24 mouse cellular contexts compared by ENCODE assay signal in genomic region chr11:55187777-55188176, GRCm38 (mm10). TPM values are rescaled to one million over a fixed set of nuclear protein-coding genes. Genes with fewer than 3 reads are reported as not detected.
DNase-seq lines count a peak whose midpoint lies in the region; ATAC-seq and TF ChIP-seq lines count a peak whose summit lies in the region.
"Had no signal": no experiment of that assay in that cellular context is flagged by ENCODE, and none has a peak within 500 bp of the region (broad histone marks: within the 10 kb centered on the region; RNA-seq: fewer than 3 reads in every experiment).

No protein-coding gene starts in this region.

- DNase-seq in heart, embryonic 10.5 days (ENCODE audit: low spot score) = no peak
- DNase-seq in heart, postnatal 10 days = no peak
- no peak for DNase-seq in heart, adult 9 months (ENCODE audit: low spot score in 2 of 2)
- DNase-seq in lung, postnatal 0 days (ENCODE audit: low spot score) = peak; percentile 57
- DNase-seq in lung, postnatal 25 days (ENCODE audit: low spot score) = no peak
- DNase-seq: adrenal gland, postnatal 14 days; cerebellum, adult 11-12 months; cerebellum, adult 9-10 months; cerebellum, postnatal 25 days; gastrocnemius, postnatal 14 days; kidney, adult 2 months had no signal

- H3K27me3 ChIP-seq in heart, embryonic 10.5 days (ENCODE audit: insufficient read depth, poor library complexity, severe bottlenecking) = 0 out of 2 replicates have a peak, but pooled peaks cover 12% of the 10 kb centered on the region
- no peaks in the 10 kb centered on the region for H3K27me3 ChIP-seq in heart, embryonic 14.5 days (ENCODE audit: control insufficient read depth, insufficient read depth, low read length)
- no peaks in the 10 kb centered on the region for H3K27me3 ChIP-seq in lung, postnatal 0 days (replicated peaks; ENCODE audit: insufficient read depth, low read length)
- H3K27me3 ChIP-seq: embryonic facial prominence, embryonic 12.5 days; forebrain, embryonic 15.5 days; hindbrain, embryonic 15.5 days had no signal

- no peak for TF ChIP-seq CTCF in lung, postnatal 0 days (IDR thresholded peaks at IDR 0.05)

- H3K27ac ChIP-seq in heart, embryonic 10.5 days = peak overlapping the region; percentile 69; the same call in 1 of the 2 replicates
- H3K27ac ChIP-seq in heart, embryonic 14.5 days (replicated peaks in 1 of 2; ENCODE audit: control insufficient read depth in 1 of 2, insufficient read depth in 1 of 2, low read depth in 2 of 2, low read length in 2 of 2) = peak overlapping the region; percentile 52 to 83; a peak in 3 of 4 replicates
- no peak overlapping the region for H3K27ac ChIP-seq in lung, postnatal 0 days (ENCODE audit: low read length)
- H3K27ac ChIP-seq: embryonic facial prominence, embryonic 12.5 days; forebrain, embryonic 15.5 days; hindbrain, embryonic 15.5 days had no signal

- ATAC-seq in heart, embryonic 14.5 days (ENCODE audit: insufficient number of reproducible peaks, insufficient read depth, low FRiP score, low read depth) = no peak
- ATAC-seq in lung, postnatal 0 days = no peak
- ATAC-seq: activated CD4-positive, CD25-positive, alpha-beta regulatory T cell, adult 4 months; forebrain, embryonic 15.5 days; intestine, embryonic 16.5 days; Patski had no signal

- 79% methylated on average over 6 of the region's 6 CpGs for WGBS in heart, embryonic 10.5 days
- 76% methylated on average over 6 of the region's 6 CpGs for WGBS in heart, embryonic 14.5 days
- 65% methylated on average over 6 of the region's 6 CpGs for WGBS in lung, postnatal 0 days

- no peak for TF ChIP-seq EP300 in lung, postnatal 0 days (IDR thresholded peaks at IDR 0.05)

- peaks cover 30% of the 10 kb centered on the region for H3K4me1 ChIP-seq in heart, embryonic 10.5 days
- peaks cover 9 to 14% of the 10 kb centered on the region in 2 experiments for H3K4me1 ChIP-seq in heart, embryonic 14.5 days (ENCODE audit: control insufficient read depth in 2 of 2, insufficient read depth in 2 of 2, low read length in 2 of 2)
- no peaks in the 10 kb centered on the region for H3K4me1 ChIP-seq in lung, postnatal 0 days (ENCODE audit: insufficient read depth, low read depth, low read length)
- H3K4me1 ChIP-seq: embryonic facial prominence, embryonic 12.5 days; forebrain, embryonic 15.5 days; hindbrain, embryonic 15.5 days had no signal

- H3K9ac ChIP-seq in heart, embryonic 14.5 days (ENCODE audit: low read length) = no peak overlapping the region
- H3K9ac ChIP-seq in lung, postnatal 0 days (replicated peaks; ENCODE audit: low read depth) = no peak overlapping the region
- H3K9ac ChIP-seq: embryonic facial prominence, embryonic 12.5 days; forebrain, embryonic 15.5 days; hindbrain, embryonic 15.5 days had no signal

- intact Hi-C loops in heart, postnatal 10 days (cut with DNase I) = no loop called here

- H3K36me3 ChIP-seq in heart, embryonic 10.5 days = no peaks in the 10 kb centered on the region
- no peaks in the 10 kb centered on the region for H3K36me3 ChIP-seq in heart, embryonic 14.5 days (ENCODE audit: control insufficient read depth, insufficient read depth, low read length)
- H3K36me3 ChIP-seq in lung, postnatal 0 days (ENCODE audit: insufficient read depth, low read length) = no peaks in the 10 kb centered on the region
- H3K36me3 ChIP-seq: embryonic facial prominence, embryonic 12.5 days; forebrain, embryonic 15.5 days; hindbrain, embryonic 15.5 days had no signal

- H3K4me2 ChIP-seq in heart, embryonic 14.5 days (ENCODE audit: low read length) = no peak overlapping the region
- no peak overlapping the region for H3K4me2 ChIP-seq in lung, postnatal 0 days (replicated peaks; ENCODE audit: low read depth, low read length)
- H3K4me2 ChIP-seq: embryonic facial prominence, embryonic 12.5 days; forebrain, embryonic 15.5 days; hindbrain, embryonic 15.5 days had no signal

- H3K9me3 ChIP-seq in heart, embryonic 10.5 days = no peaks in the 10 kb centered on the region
- H3K9me3 ChIP-seq in heart, embryonic 14.5 days (ENCODE audit: control insufficient read depth, low read length) = no peaks in the 10 kb centered on the region
- H3K9me3 ChIP-seq in lung, postnatal 0 days (ENCODE audit: low read length) = no peaks in the 10 kb centered on the region
- H3K9me3 ChIP-seq: embryonic facial prominence, embryonic 12.5 days; forebrain, embryonic 15.5 days; hindbrain, embryonic 15.5 days had no signal

- H3K4me3 ChIP-seq in heart, embryonic 10.5 days = no peak overlapping the region
- H3K4me3 ChIP-seq in heart, embryonic 14.5 days (ENCODE audit: control insufficient read depth in 1 of 2, insufficient read depth in 1 of 2, low read depth in 1 of 2, low read length in 2 of 2) = no peak overlapping the region
- no peak overlapping the region for H3K4me3 ChIP-seq in lung, postnatal 0 days (ENCODE audit: low read depth, low read length)
- H3K4me3 ChIP-seq: embryonic facial prominence, embryonic 12.5 days; forebrain, embryonic 15.5 days; hindbrain, embryonic 15.5 days had no signal

RNA-seq across cellular contexts. Expression of gene Slc36a2, which starts 2.9 kb away (rescaled TPM):
- 2.2 and 2.8 TPM in 2 replicates for polyA plus RNA-seq in heart, embryonic 10.5 days (2016; fragmentation: Nextera tagmentation; extraction: Ambion mirVana)
- total RNA-seq in heart, postnatal 10 days (2021) = 10 to 100 TPM in 1 of 2 experiments, 1 to 10 TPM in 1; 9.4 to 24.0 TPM
- polyA plus RNA-seq in heart, embryonic 14.5 days (2014; fragmentation: Nextera tagmentation; extraction: Ambion mirVana) = 5.2 and 7.3 TPM in 2 replicates
- 25.4 and 32.4 TPM in 2 replicates for polyA plus RNA-seq in lung, postnatal 0 days (2015; fragmentation: Nextera tagmentation; extraction: Ambion mirVana)
- polyA plus RNA-seq: forebrain, embryonic 11.5 days; forebrain, embryonic 15.5 days had no signal

RNA-seq across cellular contexts. Expression of gene Slc36a1, which starts 16.4 kb away (rescaled TPM):
- 1.3 TPM in 2 replicates for polyA plus RNA-seq in heart, embryonic 10.5 days (2016; fragmentation: Nextera tagmentation; extraction: Ambion mirVana)
- total RNA-seq in heart, postnatal 10 days (2021) = 10 to 100 TPM; 11.4 to 12.9 TPM
- 1.6 and 1.8 TPM in 2 replicates for polyA plus RNA-seq in heart, embryonic 14.5 days (2014; fragmentation: Nextera tagmentation; extraction: Ambion mirVana)
- polyA plus RNA-seq in lung, postnatal 0 days (2015; fragmentation: Nextera tagmentation; extraction: Ambion mirVana) = 1.7 and 1.8 TPM in 2 replicates

RNA-seq across cellular contexts. Expression of gene Slc36a3, which starts 36.3 kb away (rescaled TPM):
- not detected in 2 replicates for polyA plus RNA-seq in heart, embryonic 10.5 days (2016; fragmentation: Nextera tagmentation; extraction: Ambion mirVana)
- not detected for total RNA-seq in heart, postnatal 10 days (2021)
- not detected in 2 replicates for polyA plus RNA-seq in heart, embryonic 14.5 days (2014; fragmentation: Nextera tagmentation; extraction: Ambion mirVana)
- polyA plus RNA-seq in lung, postnatal 0 days (2015; fragmentation: Nextera tagmentation; extraction: Ambion mirVana) = 0.07 TPM in 1 of 2 replicates, not detected in the other
- total RNA-seq: adrenal gland, adult 18-20 months; adrenal gland, postnatal 14 days; gastrocnemius, adult 18-20 months; gastrocnemius, postnatal 14 days had no signal
- polyA plus RNA-seq: cortical plate, adult 2 months; embryonic facial prominence, embryonic 12.5 days; forebrain, embryonic 11.5 days; forebrain, embryonic 15.5 days; frontal cortex, adult 2 months; hindbrain, embryonic 11.5 days; hindbrain, embryonic 15.5 days; intestine, embryonic 16.5 days; Patski had no signal
